Mouse (Mus musculus): ENCODE measurements around the gene Trpm5. TPM values are rescaled to one million over a fixed set of nuclear protein-coding genes. Genes with fewer than 3 reads are reported as not detected.

Trpm5 gene
- total and polyA plus RNA-seq, 3 experiments: 1.7 to 1.9 TPM; not detected in 1

GRCm38 (mm10) chr7:143109696-143110095, 15.3 kb upstream of the Trpm5 start:
- H3K4me1 ChIP-seq (ENCODE audit: control insufficient read depth in 1 of 2, insufficient read depth in 2 of 2, low read length in 2 of 2): peaks cover 13 to 27% of the 10 kb centered on the region in 2 experiments

GRCm38 (mm10) chr7:143108996-143109660, 14.7 kb upstream of the Trpm5 start:
- TF ChIP-seq KAT2A (conservative IDR thresholded peaks at IDR 0.05; ENCODE audit: low read depth, low read length): no peak
- no peak for TF ChIP-seq ZKSCAN1 (IDR thresholded peaks at IDR 0.05; ENCODE audit: low read depth, low read length)
- no peak for TF ChIP-seq MYC (IDR thresholded peaks at IDR 0.05; ENCODE audit: low read depth, low read length)
- no peak for TF ChIP-seq E2F4 (IDR thresholded peaks at IDR 0.05; ENCODE audit: borderline replicate concordance, low read depth, low read length)
- no peak for TF ChIP-seq RAD21 (IDR thresholded peaks at IDR 0.05; ENCODE audit: low read depth, low read length)
- TF ChIP-seq MEF2A (IDR thresholded peaks at IDR 0.05; ENCODE audit: extremely low read depth, insufficient replicate concordance, low read depth, low read length, poor library complexity, severe bottlenecking): no peak
- TF ChIP-seq ELF1 (IDR thresholded peaks at IDR 0.05; ENCODE audit: low read depth, low read length): no peak
- no peak for TF ChIP-seq TAL1 (IDR thresholded peaks at IDR 0.05; ENCODE audit: low read length)
- TF ChIP-seq USF2 (IDR thresholded peaks at IDR 0.05; ENCODE audit: borderline replicate concordance in 1 of 2, insufficient read depth in 1 of 2, low read depth in 1 of 2, low read length in 2 of 2): no peak
- TF ChIP-seq TBP (IDR thresholded peaks at IDR 0.05; ENCODE audit: low read depth, low read length): no peak
- no peak for TF ChIP-seq UBTF (IDR thresholded peaks at IDR 0.05; ENCODE audit: borderline replicate concordance, insufficient read depth, low read depth, low read length)
- no peak for TF ChIP-seq GATA1 (IDR thresholded peaks at IDR 0.05; ENCODE audit: low read depth, low read length)
- TF ChIP-seq TCF12 (IDR thresholded peaks at IDR 0.05; ENCODE audit: low read depth, low read length): no peak
- Histone ChIP-seq H3K27me3 (ENCODE audit: control insufficient read depth in 1 of 2, insufficient read depth in 2 of 2, low read length in 2 of 2) (peaks cover 0 to 1% of the 10 kb centered on the region in 2 experiments; a peak in 1 of 4 replicates), H3K9ac (ENCODE audit: control insufficient read depth, low read depth, low read length, poor library complexity, severe bottlenecking) (no peak overlapping the region), H3K4me3 (ENCODE audit: control insufficient read depth in 1 of 2, insufficient read depth in 1 of 2, low read depth in 2 of 2, low read length in 2 of 2) (no peak overlapping the region), H3K36me3 (ENCODE audit: control insufficient read depth in 1 of 2, insufficient read depth in 2 of 2, low read length in 2 of 2) (peaks cover 0 to 15% of the 10 kb centered on the region in 2 experiments; a peak in 2 of 4 replicates), H3K4me1 (ENCODE audit: control insufficient read depth in 1 of 2, insufficient read depth in 2 of 2, low read length in 2 of 2) (peaks cover 13 to 28% of the 10 kb centered on the region in 2 experiments), H3K9me3 (replicated peaks; ENCODE audit: insufficient read depth, low read length) (no peaks in the 10 kb centered on the region), H3K79me2 (ENCODE audit: control insufficient read depth, insufficient read depth, low read length, poor library complexity) (no peaks in the 10 kb centered on the region), H3K27ac (ENCODE audit: control insufficient read depth, low read depth, low read length) (no peak overlapping the region)
- DNase-seq (ENCODE audit: low read depth, low spot score): no peak

More at GRCm38 (mm10) chr7:143109696-143110095, 15.3 kb upstream of the Trpm5 start:
- H3K36me3 ChIP-seq (ENCODE audit: control insufficient read depth in 1 of 2, insufficient read depth in 2 of 2, low read length in 2 of 2): peaks cover 0 to 15% of the 10 kb centered on the region in 2 experiments; a peak in 2 of 4 replicates
- no peaks in the 10 kb centered on the region for H3K9me3 ChIP-seq (replicated peaks; ENCODE audit: insufficient read depth, low read length)
- H3K27ac ChIP-seq (ENCODE audit: control insufficient read depth, low read depth, low read length): no peak overlapping the region
- no peak for DNase-seq (ENCODE audit: low read depth, low spot score)
- H3K79me2 ChIP-seq (ENCODE audit: control insufficient read depth, insufficient read depth, low read length, poor library complexity): no peaks in the 10 kb centered on the region
- H3K4me3 ChIP-seq (ENCODE audit: control insufficient read depth in 1 of 2, insufficient read depth in 1 of 2, low read depth in 2 of 2, low read length in 2 of 2): no peak overlapping the region
- TF ChIP-seq USF1 (IDR thresholded peaks at IDR 0.05; ENCODE audit: low read depth, low read length) (no peak), CHD1 (IDR thresholded peaks at IDR 0.05; ENCODE audit: low read depth, low read length) (no peak), MAZ (IDR thresholded peaks at IDR 0.05; ENCODE audit: low read depth, low read length) (no peak), E2F4 (IDR thresholded peaks at IDR 0.05; ENCODE audit: borderline replicate concordance, low read depth, low read length) (no peak), NRF1 (IDR thresholded peaks at IDR 0.05; ENCODE audit: insufficient read depth, low read depth, low read length, poor library complexity, severe bottlenecking) (no peak), MXI1 (IDR thresholded peaks at IDR 0.05; ENCODE audit: low read depth, low read length) (no peak), ZC3H11A (IDR thresholded peaks at IDR 0.05; ENCODE audit: low read depth, low read length) (no peak), ZNF384 (IDR thresholded peaks at IDR 0.05; ENCODE audit: low read depth, low read length) (no peak), SMC3 (IDR thresholded peaks at IDR 0.05; ENCODE audit: low read depth, low read length) (no peak), GABPA (IDR thresholded peaks at IDR 0.05; ENCODE audit: low read depth, low read length) (no peak), BHLHE40 (IDR thresholded peaks at IDR 0.05; ENCODE audit: borderline replicate concordance, low read depth, low read length) (no peak), TCF12 (IDR thresholded peaks at IDR 0.05; ENCODE audit: low read depth, low read length) (no peak), TAL1 (IDR thresholded peaks at IDR 0.05; ENCODE audit: low read length) (no peak), MAFK (IDR thresholded peaks at IDR 0.05; ENCODE audit: borderline replicate concordance, low read depth, low read length) (no peak)
- peaks cover 0 to 1% of the 10 kb centered on the region in 2 experiments; a peak in 1 of 4 replicates for H3K27me3 ChIP-seq (ENCODE audit: control insufficient read depth in 1 of 2, insufficient read depth in 2 of 2, low read length in 2 of 2)
- no peak overlapping the region for H3K9ac ChIP-seq (ENCODE audit: control insufficient read depth, low read depth, low read length, poor library complexity, severe bottlenecking)

All from MEL (cell line).